Comparison of ENCODE assay signal across 8 mouse cellular contexts in genomic region chr8:69774503-69775148, GRCm38 (mm10). TPM values are rescaled to one million over a fixed set of nuclear protein-coding genes. Genes with fewer than 3 reads are reported as not detected.
DNase-seq lines count a peak whose midpoint lies in the region; ATAC-seq and TF ChIP-seq lines count a peak whose summit lies in the region.

Gene Gm20422 (minus strand): TSS chr8:69774886.

- H3K4me1 ChIP-seq in CH12.LX (ENCODE audit: control insufficient read depth in 1 of 2, insufficient read depth in 2 of 2), result peaks cover 5 to 28% of the 10 kb centered on the region in 2 experiments
- H3K4me1 ChIP-seq in forebrain, embryonic 11.5 days (replicated peaks; ENCODE audit: control insufficient read depth, insufficient read depth, low read length), result peaks cover 3% of the 10 kb centered on the region; the same call in 1 of the 2 replicates
- H3K4me1 ChIP-seq in heart, embryonic 16.5 days (ENCODE audit: control insufficient read depth, insufficient read depth, low read length), result peaks cover 17% of the 10 kb centered on the region
- H3K4me1 ChIP-seq in liver, embryonic 15.5 days (replicated peaks), result peaks cover 38% of the 10 kb centered on the region
- H3K4me1 ChIP-seq in neural tube, embryonic 12.5 days, result peaks cover 19% of the 10 kb centered on the region

- ATAC-seq in forebrain, embryonic 11.5 days (replicated peaks; ENCODE audit: low FRiP score), result peak; percentile 100
- peak; percentile 99 for ATAC-seq in heart, embryonic 16.5 days (replicated peaks; ENCODE audit: extremely low read depth, insufficient read depth, low FRiP score)
- peak; percentile 98 for ATAC-seq in liver, embryonic 15.5 days (ENCODE audit: insufficient read depth)
- ATAC-seq in neural tube, embryonic 12.5 days (ENCODE audit: low FRiP score, low read depth), result peak; percentile 99

- peak within 1 kb of the TSS; percentile 72 for H3K9ac ChIP-seq in CH12.LX (ENCODE audit: insufficient read depth, low read depth)
- H3K9ac ChIP-seq in forebrain, embryonic 11.5 days (ENCODE audit: low read length), result peak within 1 kb of the TSS; percentile 93
- H3K9ac ChIP-seq in heart, embryonic 16.5 days (ENCODE audit: low read length), result peak within 1 kb of the TSS; percentile 95
- peak within 1 kb of the TSS; percentile 92 for H3K9ac ChIP-seq in liver, embryonic 15.5 days
- peak within 1 kb of the TSS; percentile 94 for H3K9ac ChIP-seq in neural tube, embryonic 12.5 days

- H3K36me3 ChIP-seq in CH12.LX (replicated peaks in 1 of 2; ENCODE audit: control insufficient read depth in 1 of 2, insufficient read depth in 1 of 2, low read length in 1 of 2), result peaks cover 11 to 34% of the 10 kb centered on the region in 2 experiments
- no peaks in the 10 kb centered on the region; the same call in 1 of the 2 replicates for H3K36me3 ChIP-seq in forebrain, embryonic 11.5 days (ENCODE audit: control insufficient read depth, insufficient read depth, low read length)
- no peaks in the 10 kb centered on the region for H3K36me3 ChIP-seq in heart, embryonic 16.5 days (ENCODE audit: control insufficient read depth, insufficient read depth)
- H3K36me3 ChIP-seq in liver, embryonic 15.5 days (replicated peaks), result peaks cover 12% of the 10 kb centered on the region; the same call in 1 of the 2 replicates
- peaks cover 8% of the 10 kb centered on the region for H3K36me3 ChIP-seq in neural tube, embryonic 12.5 days

- TF ChIP-seq RAD21 in CH12.LX (IDR thresholded peaks at IDR 0.05; ENCODE audit: low read depth, low read length), result no peak

- TF ChIP-seq EP300 in CH12.LX (IDR thresholded peaks at IDR 0.05; ENCODE audit: low read length), result no peak

- dilution Hi-C loops in CH12.LX (cut with MboI; ENCODE audit: extremely low pct_ligation_motif_present, extremely low pct_unique_long_range_greater_than_20kb, low sequenced_read_pairs), result no loop called here

- peak within 1 kb of the TSS; percentile 93 for H3K27ac ChIP-seq in CH12.LX (ENCODE audit: insufficient read depth, low read depth)
- peak within 1 kb of the TSS; percentile 97 for H3K27ac ChIP-seq in forebrain, embryonic 11.5 days (ENCODE audit: low read depth, low read length)
- peak within 1 kb of the TSS; percentile 99 for H3K27ac ChIP-seq in heart, embryonic 16.5 days (ENCODE audit: low read length)
- H3K27ac ChIP-seq in liver, embryonic 15.5 days (replicated peaks), result peak within 1 kb of the TSS; percentile 99
- H3K27ac ChIP-seq in neural tube, embryonic 12.5 days, result peak within 1 kb of the TSS; percentile 99

- TF ChIP-seq CTCF in CH12.LX (conservative IDR thresholded peaks at IDR 0.05 in 1 of 2, IDR thresholded peaks at IDR 0.05 in 1 of 2; ENCODE audit: low read depth in 2 of 2, low read length in 2 of 2), result no peak

- in situ Hi-C loops in CH12.LX (cut with MboI; ENCODE audit: low pct_ligation_motif_present, low pct_unique_long_range_greater_than_20kb, low sequenced_read_pairs), result no loop called here

- TF ChIP-seq POLR2A in CH12.LX (IDR thresholded peaks at IDR 0.05; ENCODE audit: low read depth, low read length), result peak; percentile 99

- peaks cover 42% of the 10 kb centered on the region for H3K79me2 ChIP-seq in CH12.LX (replicated peaks; ENCODE audit: control insufficient read depth, extremely low read depth, insufficient read depth, poor library complexity, severe bottlenecking)

- peak within 1 kb of the TSS; percentile 60 to 90 (median 77) for H3K4me3 ChIP-seq in CH12.LX (replicated peaks in 1 of 3; ENCODE audit: low read depth in 2 of 3, low read length in 2 of 3, poor library complexity in 1 of 3)
- H3K4me3 ChIP-seq in forebrain, embryonic 11.5 days (ENCODE audit: low read depth, low read length), result peak within 1 kb of the TSS; percentile 81
- H3K4me3 ChIP-seq in heart, embryonic 16.5 days (ENCODE audit: low read length), result peak within 1 kb of the TSS; percentile 77
- H3K4me3 ChIP-seq in liver, embryonic 15.5 days (replicated peaks), result peak within 1 kb of the TSS; percentile 78
- peak within 1 kb of the TSS; percentile 77 for H3K4me3 ChIP-seq in neural tube, embryonic 12.5 days

- H3K9me3 ChIP-seq in CH12.LX (replicated peaks; ENCODE audit: low read length), result no peaks in the 10 kb centered on the region
- no peaks in the 10 kb centered on the region for H3K9me3 ChIP-seq in forebrain, embryonic 11.5 days (ENCODE audit: control insufficient read depth, low read length)
- H3K9me3 ChIP-seq in heart, embryonic 16.5 days (replicated peaks; ENCODE audit: control insufficient read depth, low read length), result no peaks in the 10 kb centered on the region
- no peaks in the 10 kb centered on the region for H3K9me3 ChIP-seq in liver, embryonic 15.5 days (replicated peaks)
- no peaks in the 10 kb centered on the region for H3K9me3 ChIP-seq in neural tube, embryonic 12.5 days

- H3K4me2 ChIP-seq in CH12.LX (ENCODE audit: insufficient read depth, low read depth, poor library complexity, severe bottlenecking), result peak within 1 kb of the TSS; percentile 72
- H3K4me2 ChIP-seq in forebrain, embryonic 11.5 days (ENCODE audit: low read depth, low read length, severe bottlenecking), result peak within 1 kb of the TSS; percentile 66
- peak within 1 kb of the TSS; percentile 84 for H3K4me2 ChIP-seq in heart, embryonic 16.5 days (ENCODE audit: low read depth, low read length)
- peak within 1 kb of the TSS; percentile 68 for H3K4me2 ChIP-seq in liver, embryonic 15.5 days
- H3K4me2 ChIP-seq in neural tube, embryonic 12.5 days (replicated peaks), result peak within 1 kb of the TSS; percentile 69

- DNase-seq in CH12.LX (ENCODE audit: extremely low read depth), result peak; percentile 99
- peak; percentile 98 for DNase-seq in c-Kit-positive CD71-positive TER-119-negative erythroid progenitor cells, embryonic 14.5 days (ENCODE audit: low read depth)
- peak; percentile 93 for DNase-seq in forebrain, embryonic 11.5 days (ENCODE audit: low spot score)
- DNase-seq in kidney, postnatal 36 days, result peak; percentile 91 to 96
- DNase-seq in telencephalon, adult 2 months (ENCODE audit: low read depth, low spot score), result peak; percentile 99

- no peaks in the 10 kb centered on the region for H3K27me3 ChIP-seq in CH12.LX (replicated peaks)
- no peaks in the 10 kb centered on the region for H3K27me3 ChIP-seq in forebrain, embryonic 11.5 days (ENCODE audit: control insufficient read depth, insufficient read depth, low read length)
- no peaks in the 10 kb centered on the region for H3K27me3 ChIP-seq in heart, embryonic 16.5 days (ENCODE audit: control insufficient read depth, insufficient read depth, low read length)
- H3K27me3 ChIP-seq in liver, embryonic 15.5 days, result no peaks in the 10 kb centered on the region
- no peaks in the 10 kb centered on the region for H3K27me3 ChIP-seq in neural tube, embryonic 12.5 days (replicated peaks)

- 0% methylated on average over 41 of the region's 41 CpGs for WGBS in forebrain, embryonic 11.5 days
- WGBS in heart, embryonic 16.5 days, result under 1% methylated on average over 41 of the region's 41 CpGs
- under 1% methylated on average over 41 of the region's 41 CpGs for WGBS in liver, embryonic 15.5 days (ENCODE audit: insufficient replicate concordance)
- WGBS in neural tube, embryonic 12.5 days, result under 1% methylated on average over 41 of the region's 41 CpGs

TF ChIP-seq in CH12.LX, 34 proteins besides CTCF, POLR2A, EP300 and RAD21 (continues in another document):
- TF ChIP-seq ZC3H11A (IDR thresholded peaks at IDR 0.05; ENCODE audit: low read depth, low read length), result no peak
- no peak for TF ChIP-seq ZNF384 (IDR thresholded peaks at IDR 0.05; ENCODE audit: low read depth, low read length)
- peak; percentile 52 for TF ChIP-seq ELF1 (IDR thresholded peaks at IDR 0.05; ENCODE audit: low read depth, low read length)
- TF ChIP-seq ETS1 (conservative IDR thresholded peaks at IDR 0.05; ENCODE audit: low read depth, low read length), result no peak
- TF ChIP-seq UBTF (IDR thresholded peaks at IDR 0.05; ENCODE audit: low read depth, low read length), result no peak
- peak; percentile 56 for TF ChIP-seq MYC (IDR thresholded peaks at IDR 0.05; ENCODE audit: low read depth, low read length)
- TF ChIP-seq NRF1 (IDR thresholded peaks at IDR 0.05; ENCODE audit: low read depth, low read length), result peak; percentile 90
- no peak for TF ChIP-seq SMC3 (IDR thresholded peaks at IDR 0.05; ENCODE audit: low read depth, low read length)
- TF ChIP-seq TBP (conservative IDR thresholded peaks at IDR 0.05; ENCODE audit: low read depth, low read length), result peak; percentile 81
- TF ChIP-seq ZKSCAN1 (IDR thresholded peaks at IDR 0.05; ENCODE audit: borderline replicate concordance, low read depth, low read length), result no peak
- peak; percentile 85; the same call in 1 of the 2 replicates for TF ChIP-seq SIN3A (IDR thresholded peaks at IDR 0.05; ENCODE audit: low read length)
- peak; percentile 78; the same call in 1 of the 2 replicates for TF ChIP-seq MXI1 (IDR thresholded peaks at IDR 0.05; ENCODE audit: low read depth, low read length)
- TF ChIP-seq MEF2A (IDR thresholded peaks at IDR 0.05; ENCODE audit: borderline replicate concordance, low read depth, low read length), result peak; percentile 61; the same call in 1 of the 2 replicates
- peak; percentile 38; the same call in 1 of the 2 replicates for TF ChIP-seq MAZ (IDR thresholded peaks at IDR 0.05; ENCODE audit: low read depth, low read length)
- TF ChIP-seq BHLHE40 (IDR thresholded peaks at IDR 0.05; ENCODE audit: low read depth, low read length), result no peak
- peak; percentile 65; the same call in 1 of the 2 replicates for TF ChIP-seq MAX (IDR thresholded peaks at IDR 0.05; ENCODE audit: low read length)
- TF ChIP-seq MAFK (IDR thresholded peaks at IDR 0.05; ENCODE audit: insufficient replicate concordance, low read length), result no peak
- no peak for TF ChIP-seq USF2 (conservative IDR thresholded peaks at IDR 0.05; ENCODE audit: low read depth, low read length)
- TF ChIP-seq E2F4 (IDR thresholded peaks at IDR 0.05; ENCODE audit: insufficient replicate concordance, low read depth, low read length), result peak; percentile 54; the same call in 1 of the 2 replicates
- no peak for TF ChIP-seq JUND (conservative IDR thresholded peaks at IDR 0.05; ENCODE audit: low read depth, low read length)
- TF ChIP-seq KAT2A (IDR thresholded peaks at IDR 0.05; ENCODE audit: insufficient replicate concordance, low read length), result 0 out of 2 replicates have a peak, but pooled peaks have one; percentile 27
- peak; percentile 75 for TF ChIP-seq HCFC1 (IDR thresholded peaks at IDR 0.05; ENCODE audit: low read depth, low read length)

RNA-seq across cellular contexts. Expression of gene Gm20422, which starts in this region (rescaled TPM):
- 1.4 and 2.1 TPM in 2 replicates for total RNA-seq in CH12.LX (2012; rRNA removed)
- 0.49 and 1.6 TPM in 2 replicates for total RNA-seq in CH12.LX (2014; rRNA removed)
- 2.0 and 2.8 TPM in 2 replicates for polyA plus RNA-seq in CH12.LX (2012; ENCODE audit: insufficient read length, low read depth)
- 0.68 and 0.91 TPM in 2 replicates for polyA plus RNA-seq in forebrain, embryonic 11.5 days (2014; fragmentation: Nextera tagmentation; extraction: Ambion mirVana)
- 0.25 TPM in 1 of 2 replicates, not detected in the other for polyA plus RNA-seq in heart, embryonic 16.5 days (2015; fragmentation: Nextera tagmentation; extraction: Ambion mirVana)
- 0.62 TPM in 1 of 2 replicates, not detected in the other for polyA plus RNA-seq in liver, embryonic 15.5 days (2015; fragmentation: Nextera tagmentation; extraction: Ambion mirVana)
- 0.79 and 1.3 TPM in 2 replicates for polyA plus RNA-seq in neural tube, embryonic 12.5 days (2016; fragmentation: Nextera tagmentation; extraction: Ambion mirVana)

Comparison
In these comparisons a context has a peak if more than half of its experiments do, and no peak if none do; other contexts are left out.
1. Peak in every context shown above with its lines: DNase-seq, ATAC-seq, H3K4me3 ChIP-seq and H3K27ac ChIP-seq.
2. Peak in DNase-seq, ATAC-seq, H3K4me3 ChIP-seq, H3K27ac ChIP-seq, H3K9ac ChIP-seq and H3K4me2 ChIP-seq in forebrain, embryonic 11.5 days; RNA of the gene not detected or under 1 TPM.
3. Peak in ATAC-seq, H3K4me3 ChIP-seq, H3K27ac ChIP-seq, H3K9ac ChIP-seq and H3K4me2 ChIP-seq in heart, embryonic 16.5 days; RNA of the gene not detected or under 1 TPM.
4. Peak in ATAC-seq, H3K4me3 ChIP-seq, H3K27ac ChIP-seq, H3K9ac ChIP-seq and H3K4me2 ChIP-seq in liver, embryonic 15.5 days; RNA of the gene not detected or under 1 TPM.